Mouse (Mus musculus) bone marrow, adult 2 months (tissue): ENCODE data around the gene Mvb12b. TPM values are rescaled to one million over a fixed set of nuclear protein-coding genes. Genes with fewer than 3 reads are reported as not detected.
A peak's percentile ranks its signal among the peaks of the same experiment; 100 is the strongest.

Source experiments
- H3K27ac ChIP-seq: fragments of 200-500 bp; 2 replicates; pipeline ENCODE4 v1.5.1; 2012; ENCODE audit warnings: low read depth, mild to moderate bottlenecking, control low read depth, inconsistent platforms, low read length; ENCODE audit not compliant: control insufficient read depth, poor library complexity, insufficient read depth
- H3K4me1 ChIP-seq: fragments of 200-500 bp; 2 replicates; pipeline ENCODE4 v1.6.1; 2011; ENCODE audit warnings: low read length; ENCODE audit not compliant: control insufficient read depth, insufficient read depth
- H3K4me3 ChIP-seq: fragments of 200-500 bp; replicated peaks from 2 replicates; pipeline ENCODE3; 2011; ENCODE audit warnings: mild to moderate bottlenecking, low read depth, low read length, control low read depth; ENCODE audit not compliant: control insufficient read depth
- CTCF ChIP-seq: fragments of 200-500 bp; IDR thresholded peaks from 2 replicates; pipeline ENCODE4 v1.5.1; 2011; ENCODE audit warnings: low read length, control low read depth; ENCODE audit not compliant: control insufficient read depth, insufficient read depth
- POLR2A ChIP-seq: fragments of 200-500 bp; IDR thresholded peaks from 2 replicates; pipeline ENCODE4 v1.6.1; 2011; ENCODE audit warnings: low read depth, mild to moderate bottlenecking, control low read depth, low read length, borderline replicate concordance; ENCODE audit not compliant: control insufficient read depth
- WGBS: fragments of 180-500 bp; shearing (Covaris S2); methylation state at CpG from one replicate; pipeline ENCODE4 v1.1.7; 2018; 5-methylcytosine and 5-hydroxymethylcytosine counted together
- polyA plus RNA-seq: library from polyadenylated mRNA; stranded (reverse); fragments of >200 nt; gene quantifications from 2 replicates; pipeline ENCODE4 v1.2.4, GENCODE M21; 2011; ENCODE audit warnings: low replicate concordance; ENCODE audit not compliant: missing spikeins, insufficient read depth, insufficient read length

The Mvb12b gene
- polyA plus RNA-seq, 1 experiment = 38.3 TPM

DNA sequence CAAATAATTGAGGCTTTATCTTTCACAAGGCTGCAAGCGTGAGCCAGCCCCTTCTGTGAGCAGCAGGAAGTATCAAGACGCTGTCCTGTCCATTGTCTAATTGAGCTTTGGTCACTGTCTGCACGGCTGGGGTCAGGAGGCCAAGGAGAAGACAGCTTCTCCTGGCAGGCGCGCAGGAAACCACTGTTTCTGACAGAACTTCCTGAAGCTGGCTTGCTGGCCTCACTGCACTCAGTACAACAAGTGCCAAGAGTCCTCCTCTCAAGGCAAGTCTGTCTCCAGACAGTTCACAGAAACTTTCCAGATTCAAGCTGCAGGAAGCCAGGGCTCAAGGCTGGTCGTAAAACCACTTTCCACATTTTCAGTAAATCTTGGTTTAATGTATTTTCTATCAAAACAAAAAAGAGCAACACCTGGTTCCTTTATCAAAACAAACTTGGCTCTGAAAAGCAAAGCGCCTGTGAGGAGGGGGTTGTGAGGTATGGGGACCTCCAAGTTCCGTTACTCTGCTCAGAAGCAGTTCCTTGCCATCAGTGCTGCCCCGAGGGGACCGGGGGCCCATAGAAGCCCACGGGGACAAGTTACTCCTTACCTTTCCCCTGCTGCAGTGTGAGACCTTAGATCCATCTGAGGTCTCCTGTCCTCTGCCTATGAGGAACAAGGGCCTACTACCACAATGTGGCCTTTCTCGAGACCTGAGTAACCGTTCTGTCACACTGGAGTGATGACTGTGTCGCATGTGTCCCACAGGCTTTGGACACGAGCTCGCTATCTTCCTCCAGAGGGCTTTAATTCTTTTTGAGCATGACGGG, 17.2 kb downstream of the Mvb12b start:
- WGBS = 9% methylated on average over 17 of the region's 17 CpGs
- H3K4me1 ChIP-seq = peaks cover 15% of the 10 kb centered on the region

DNA sequence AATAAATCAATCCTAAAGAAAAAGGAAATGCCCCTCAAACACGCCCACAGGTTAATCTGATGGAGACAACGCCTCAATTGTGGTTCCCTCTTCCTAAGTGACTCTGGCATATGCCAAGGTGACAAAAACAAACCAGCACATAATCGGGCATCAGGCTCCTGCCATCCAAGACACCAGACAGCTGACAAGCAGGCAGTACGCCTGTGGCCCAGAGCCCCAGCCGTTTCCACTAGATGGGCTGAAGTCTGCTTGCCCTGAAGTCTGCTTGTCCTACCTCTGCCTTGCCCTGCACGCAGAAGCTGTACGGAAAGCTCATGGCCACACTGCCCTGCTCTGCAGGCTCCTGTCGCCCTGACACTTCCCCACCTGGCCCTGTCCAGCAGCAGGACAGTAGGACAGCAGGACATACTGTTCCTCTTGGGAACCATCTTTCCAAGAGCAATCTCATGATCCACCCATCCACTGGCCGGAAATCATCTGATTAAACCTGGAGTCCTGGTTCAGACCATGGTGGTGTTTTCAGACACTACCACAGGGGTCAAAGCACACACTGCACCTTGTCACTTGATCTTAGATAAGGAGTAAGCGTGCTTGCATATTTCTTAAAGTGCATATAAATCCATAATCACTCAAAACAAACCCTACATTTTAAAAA, 17.9 kb downstream of the Mvb12b start:
- H3K27ac ChIP-seq = peak overlapping the region; percentile 79
- H3K4me1 ChIP-seq = peaks cover 15% of the 10 kb centered on the region
- 12% methylated on average over 10 of the region's 10 CpGs for WGBS
- TF ChIP-seq CTCF = no peak
- TF ChIP-seq POLR2A = no peak
- H3K4me3 ChIP-seq = no peak overlapping the region

More for the DNA sequence above, 17.2 kb downstream of the Mvb12b start:
- Histone ChIP-seq H3K4me3 (no peak overlapping the region), H3K27ac (peak overlapping the region; percentile 92)
- TF ChIP-seq CTCF = no peak
- TF ChIP-seq POLR2A = no peak

DNA sequence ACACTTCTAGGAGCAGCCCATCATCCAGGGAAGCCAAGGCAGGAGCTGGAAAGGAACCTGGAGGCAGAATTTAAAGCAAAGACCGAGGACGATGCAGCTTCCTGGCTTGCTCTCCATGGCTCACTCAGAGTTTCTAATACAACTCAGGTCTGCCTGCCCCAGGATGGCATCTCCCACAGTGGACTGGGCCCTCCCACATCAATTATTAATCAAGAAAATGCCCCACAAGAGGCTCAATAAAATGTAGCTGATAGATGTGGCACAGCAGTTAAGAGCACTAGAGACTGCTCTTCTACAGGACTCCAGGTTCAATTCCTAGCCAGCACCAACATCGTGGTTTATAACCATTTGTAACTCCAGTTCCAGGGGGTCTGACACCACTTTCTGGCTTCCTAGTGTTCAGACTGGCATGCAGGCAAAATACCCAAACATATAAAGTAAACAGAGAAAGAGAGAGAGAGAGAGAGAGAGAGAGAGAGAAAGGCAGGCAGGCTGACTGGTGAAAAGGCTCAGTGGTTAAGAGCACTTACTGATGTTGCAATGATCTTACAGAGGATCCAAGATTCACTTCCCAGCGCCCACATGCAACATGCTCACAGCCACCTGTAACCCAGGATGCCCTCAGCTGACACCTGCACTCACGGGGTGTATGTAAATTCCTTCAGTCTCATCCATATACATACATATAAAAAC, 18.6 kb downstream of the Mvb12b start:
- TF ChIP-seq CTCF (no peak), POLR2A (no peak)
- peak overlapping the region; percentile 18; the same call in 1 of the 2 replicates for H3K27ac ChIP-seq
- WGBS = 19% methylated on average over 5 of the region's 5 CpGs
- H3K4me1 ChIP-seq = peaks cover 15% of the 10 kb centered on the region
- H3K4me3 ChIP-seq = no peak overlapping the region

DNA sequence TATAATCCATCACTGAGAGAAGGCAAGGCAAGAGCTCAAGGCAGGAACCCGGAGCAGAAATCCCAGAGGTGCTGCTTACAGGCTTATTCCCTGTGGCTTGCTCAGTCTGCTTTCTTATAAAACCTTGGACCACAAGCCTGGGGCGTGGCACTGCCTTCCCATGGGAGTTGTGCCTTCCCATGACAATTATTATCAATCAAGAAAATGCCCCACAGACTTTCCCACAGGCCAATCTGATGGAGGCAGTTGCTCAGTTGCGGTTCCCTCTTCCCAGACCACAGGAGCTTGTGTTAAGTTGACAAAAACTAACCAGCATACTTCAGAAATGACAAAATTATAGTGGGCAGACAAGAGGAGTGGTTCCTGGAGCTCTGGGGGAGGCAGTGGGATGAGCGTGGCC, 19.4 kb downstream of the Mvb12b start:
- H3K4me1 ChIP-seq = peaks cover 15% of the 10 kb centered on the region
- no peak for TF ChIP-seq CTCF
- no peak for TF ChIP-seq POLR2A
- no peak overlapping the region for H3K4me3 ChIP-seq
- 36% methylated on average over 4 of the region's 4 CpGs for WGBS
- peak overlapping the region; percentile 32; the same call in 1 of the 2 replicates for H3K27ac ChIP-seq

- H3K4me3 ChIP-seq = no peak overlapping the region
- 17% methylated on average over 2 of the region's 2 CpGs for WGBS
- TF ChIP-seq POLR2A = no peak
- TF ChIP-seq CTCF = no peak
- H3K27ac ChIP-seq = no peak overlapping the region
- peaks cover 7% of the 10 kb centered on the region for H3K4me1 ChIP-seq
Observed at GRCm38 (mm10) chr2:33856746-33857145, 31.0 kb downstream of the Mvb12b start.

DNA sequence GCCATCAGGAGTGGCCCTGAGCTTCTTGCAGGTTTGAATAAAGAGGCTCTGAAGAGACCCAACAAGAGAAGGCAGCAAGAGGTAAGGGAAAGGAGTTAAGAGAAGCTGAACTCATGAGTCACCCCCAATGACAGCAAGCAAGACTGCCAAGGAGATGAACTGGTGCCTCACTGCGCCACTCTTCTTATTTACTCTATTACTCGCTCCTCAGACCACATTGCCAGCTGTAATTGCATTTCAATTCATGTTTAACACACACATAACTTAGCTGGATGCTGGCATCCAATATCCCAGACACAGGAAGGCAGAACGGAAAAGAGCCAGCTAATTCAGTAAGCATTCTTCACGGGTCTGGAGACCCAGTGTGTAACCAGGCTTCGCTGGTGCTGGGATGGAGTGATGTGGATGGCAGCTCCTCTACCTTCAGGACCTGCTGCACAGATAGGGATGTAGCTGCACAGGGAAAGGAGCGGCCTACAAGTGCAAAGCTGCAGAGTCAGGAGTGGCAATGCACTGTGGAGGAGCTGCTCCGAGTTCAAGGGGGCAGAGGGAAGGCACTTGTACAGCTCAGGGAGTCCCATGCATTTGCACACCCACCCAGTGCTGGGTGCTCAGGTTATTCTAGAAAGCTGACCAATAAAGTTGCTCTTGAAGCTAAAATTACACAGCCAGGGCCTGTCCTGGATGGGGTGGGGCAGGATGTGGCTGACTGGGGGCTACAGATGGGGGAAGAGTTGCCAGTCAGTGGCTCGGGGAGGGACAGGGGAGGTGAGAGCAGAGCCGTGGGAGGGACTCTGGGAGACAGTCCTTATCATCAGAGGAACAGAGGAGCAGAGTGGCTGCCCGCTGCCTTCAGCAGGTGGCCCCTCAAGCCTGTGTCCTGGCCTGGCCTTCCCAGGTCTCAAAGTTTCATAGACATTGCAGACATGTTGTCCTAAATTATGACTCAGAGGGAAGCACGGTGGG, 34.5 kb downstream of the Mvb12b start:
- WGBS = 50% methylated on average over 11 of the region's 11 CpGs
- TF ChIP-seq CTCF (no peak), POLR2A (no peak)
- Histone ChIP-seq H3K27ac (peak overlapping the region; percentile 40), H3K4me1 (peaks cover 8% of the 10 kb centered on the region), H3K4me3 (no peak overlapping the region)

- no peak overlapping the region for H3K27ac ChIP-seq
- no peak for TF ChIP-seq POLR2A
- H3K4me3 ChIP-seq = no peak overlapping the region
- H3K4me1 ChIP-seq = peaks cover 12% of the 10 kb centered on the region
- 56% methylated on average over 11 of the region's 11 CpGs for WGBS
Observed at GRCm38 (mm10) chr2:33847196-33847834, 40.4 kb downstream of the Mvb12b start.

DNA sequence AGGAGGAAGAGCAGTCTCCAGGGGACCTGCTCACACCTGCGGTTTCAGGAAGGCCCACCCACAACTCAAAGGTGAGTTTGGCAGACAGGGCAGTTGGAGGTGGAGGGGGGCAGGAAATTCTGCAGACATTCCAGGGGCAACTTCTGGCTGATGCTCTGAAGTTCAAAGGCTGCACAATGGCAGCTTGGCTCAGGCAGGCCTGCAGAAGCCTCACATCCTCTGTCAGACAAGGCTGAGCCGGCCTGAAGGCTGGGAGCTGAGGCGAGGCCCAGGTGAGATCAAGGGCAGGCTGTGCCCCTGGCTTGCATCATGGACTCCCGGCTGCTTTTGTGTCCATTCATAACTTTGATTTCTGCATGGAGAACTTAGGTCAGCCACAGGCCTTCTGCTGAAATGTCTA, 41.1 kb downstream of the Mvb12b start:
- H3K4me1 ChIP-seq = peaks cover 16% of the 10 kb centered on the region
- peak overlapping the region; percentile 15; the same call in 1 of the 2 replicates for H3K27ac ChIP-seq

More for the DNA sequence above, 41.1 kb downstream of the Mvb12b start:
- no peak overlapping the region for H3K4me3 ChIP-seq
- WGBS = 56% methylated on average over 4 of the region's 4 CpGs
- no peak for TF ChIP-seq POLR2A
- no peak for TF ChIP-seq CTCF
